Mouse (Mus musculus) cerebellum, adult 11 months (tissue): Measurements from ENCODE around the gene Tdrd12.

ENCODE experiments used
- DNase-seq: peaks from one replicate; pipeline ENCODE4 v3.0.0; 2022

Gene Tdrd12

GRCm38 (mm10) chr7:35447996-35448846 lies 89.3 kb downstream of the Tdrd12 start, which contains the start of gene Slc7a9:
Slc7a9 (plus strand) TSS chr7:35448796.
- no peak for DNase-seq

- no peak for DNase-seq
These were observed 90.0 kb downstream of the Tdrd12 start for GRCm38 (mm10) chr7:35447501-35447900.

GRCm38 (mm10) chr7:35435266-35435665 lies 102.3 kb downstream of the Tdrd12 start:
- no peak for DNase-seq

GRCm38 (mm10) chr7:35428146-35428545 lies 109.4 kb downstream of the Tdrd12 start:
- no peak for DNase-seq

- no peak for DNase-seq
These were observed 114.5 kb downstream of the Tdrd12 start for GRCm38 (mm10) chr7:35423071-35423470.
